Mouse (Mus musculus) WW6 (cell line): ENCODE results near the gene Btaf1.

ENCODE experiments used
- DNase-seq: peaks from one replicate; pipeline ENCODE4 v3.0.0-alpha.2; 2013; ENCODE audit warnings: low read depth, low spot score

The Btaf1 gene

GRCm38 (mm10) chr19:36925671-36926552 lies at the start of gene Btaf1:
Gene Btaf1, plus strand, starts transcription at chr19:36926079.
- peak; percentile 82 for DNase-seq

DNA sequence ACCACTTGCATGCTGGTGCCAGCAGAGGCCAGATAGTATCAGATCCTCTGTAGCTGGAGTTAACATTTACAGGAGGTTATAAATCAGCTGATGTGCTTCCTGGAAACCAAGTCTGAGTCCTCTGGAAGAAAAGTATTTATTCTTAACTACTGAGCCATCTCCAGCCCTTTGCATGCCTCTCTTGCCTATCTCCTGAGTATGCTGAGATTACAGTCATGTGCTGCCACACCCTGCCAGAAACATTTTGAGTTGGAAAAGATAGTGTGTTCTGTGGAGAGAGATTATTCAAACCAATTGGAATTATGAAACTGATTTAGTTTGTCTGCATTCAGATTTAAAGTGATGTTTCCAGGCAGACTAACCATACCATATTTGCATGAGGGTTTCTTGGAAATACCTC lies 48.5 kb upstream of the Btaf1 start:
- no peak for DNase-seq

DNA sequence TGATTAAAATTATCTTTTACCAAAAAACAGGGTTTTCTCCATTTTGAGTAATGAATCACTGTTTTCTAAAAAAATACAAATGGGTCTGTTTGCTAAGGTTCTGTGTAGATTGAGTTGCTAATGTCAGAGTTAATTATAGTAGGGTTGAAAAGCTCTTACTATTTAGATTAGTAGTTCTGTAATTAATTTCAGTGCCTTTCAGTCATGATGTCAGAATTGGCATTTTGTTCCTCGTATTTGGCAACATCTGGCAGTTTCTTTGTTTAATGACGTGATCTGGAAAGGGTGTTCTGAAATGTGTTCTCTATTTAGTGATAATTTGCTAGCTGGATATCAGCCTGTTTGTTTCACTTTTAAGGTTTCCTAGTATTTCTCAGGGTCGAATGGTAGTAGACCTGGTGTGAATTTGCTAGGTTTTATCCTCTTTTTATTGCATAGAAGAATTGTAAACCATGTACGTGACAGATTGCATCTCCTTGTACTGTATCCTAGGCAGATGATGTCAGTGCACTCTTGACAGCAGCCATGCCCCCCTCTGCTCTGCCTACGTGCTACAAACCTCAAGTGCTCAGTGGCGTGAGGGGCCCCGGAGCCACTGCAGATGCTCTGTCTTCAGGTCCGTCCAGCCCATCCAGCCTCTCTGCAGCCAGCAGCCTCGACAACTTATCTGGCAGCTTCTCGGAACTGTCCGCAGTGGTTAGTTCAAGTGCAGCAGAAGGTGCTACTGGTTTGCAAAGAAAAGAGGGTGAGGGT lies 47.0 kb upstream of the Btaf1 start:
- DNase-seq = no peak

DNA sequence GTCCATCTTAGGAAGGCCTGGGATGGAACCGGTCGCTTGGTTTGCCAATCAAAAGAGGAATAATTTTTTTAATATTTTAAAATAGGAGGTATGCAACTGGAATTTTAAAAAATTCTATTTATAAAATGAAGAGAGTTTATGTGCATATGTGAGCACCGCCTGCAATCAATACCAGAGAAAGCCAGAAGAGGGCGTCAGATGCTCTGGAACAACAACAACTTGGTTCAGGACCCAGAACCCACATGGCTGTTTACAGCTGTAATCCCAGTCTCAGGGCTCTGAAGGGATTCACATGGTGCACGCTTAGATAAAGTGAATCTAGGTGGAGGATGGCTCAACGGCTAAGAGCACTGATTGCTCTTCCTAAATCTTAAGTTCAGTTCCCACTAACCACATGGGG lies 42.8 kb upstream of the Btaf1 start:
- DNase-seq = peak; percentile 31

DNA sequence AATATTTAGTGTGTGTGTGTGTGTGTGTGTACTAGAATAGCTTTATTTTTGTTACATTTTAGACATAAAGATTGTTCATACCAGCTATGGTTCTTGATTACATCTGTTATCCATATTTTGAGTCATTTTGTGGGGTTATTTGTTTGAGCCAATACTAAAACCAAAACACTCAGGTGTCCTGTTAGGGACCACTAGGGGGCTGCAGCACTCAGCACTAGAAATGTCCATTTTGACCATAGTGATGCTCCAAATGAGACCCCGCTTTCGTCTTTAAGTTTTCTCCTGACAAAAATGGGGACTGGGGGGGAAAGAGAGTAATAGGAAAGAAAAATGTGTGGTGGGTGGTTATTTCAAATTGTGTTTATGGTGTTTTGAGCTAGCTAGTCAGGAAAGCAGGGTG lies 39.6 kb upstream of the Btaf1 start:
- DNase-seq = no peak

GRCm38 (mm10) chr19:36887706-36888105 lies 38.2 kb upstream of the Btaf1 start:
- DNase-seq = no peak

DNA sequence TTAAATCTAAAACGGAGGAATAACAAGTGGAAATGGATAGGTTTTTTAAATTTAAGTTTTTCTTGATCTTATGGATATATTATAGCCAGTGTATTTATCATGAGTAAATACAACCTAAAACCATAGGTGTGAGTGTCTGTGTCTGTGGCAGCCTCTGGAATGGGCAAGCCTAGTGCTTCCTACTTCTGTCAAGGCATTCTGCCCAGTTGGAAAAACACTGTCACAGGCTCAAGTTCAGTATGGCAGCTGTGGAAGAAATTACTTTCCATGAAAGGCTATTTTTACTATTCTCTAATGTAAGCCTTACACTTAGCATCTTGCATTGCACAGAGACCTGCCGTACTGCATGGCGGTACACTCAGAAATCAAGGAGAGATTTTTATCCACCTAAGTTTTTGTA lies 34.1 kb upstream of the Btaf1 start:
- DNase-seq = no peak

DNA sequence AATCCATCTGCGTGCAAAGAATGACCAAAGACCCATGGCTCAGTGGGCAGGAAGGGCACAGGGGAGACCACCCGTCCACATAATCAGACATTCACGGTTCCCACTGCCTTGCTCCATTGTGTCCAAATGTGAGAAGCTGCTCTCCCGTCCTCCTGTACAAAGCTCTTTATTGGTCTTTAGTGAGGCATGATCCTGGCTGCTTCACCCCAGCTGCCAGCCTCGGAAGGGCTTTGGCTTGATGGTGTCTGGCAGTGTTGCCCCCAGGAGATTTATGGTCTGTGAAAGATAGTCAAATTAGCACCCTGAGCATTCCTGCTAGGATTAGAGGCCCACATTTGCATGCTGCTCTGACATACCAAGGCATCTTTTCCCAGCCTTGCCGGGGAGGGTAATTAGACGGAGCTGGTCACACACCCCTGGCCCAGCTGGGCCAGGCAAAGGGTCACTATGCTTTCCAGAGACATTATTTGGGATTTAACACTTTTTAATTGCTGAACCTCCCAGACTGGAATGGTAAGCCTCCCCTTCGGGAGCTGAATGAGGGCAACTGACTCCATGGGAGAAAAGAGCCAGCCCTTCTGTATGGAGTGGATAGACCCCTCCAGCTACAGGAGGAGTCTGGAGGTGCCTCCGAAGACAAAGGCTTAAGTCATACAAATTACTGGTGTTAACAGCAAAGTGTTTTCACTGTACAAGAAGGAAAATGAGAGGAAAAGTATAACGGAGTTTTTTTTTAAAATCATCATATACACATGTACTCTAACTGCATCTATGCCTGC lies 28.9 kb upstream of the Btaf1 start:
- no peak for DNase-seq

- DNase-seq = no peak
These were observed 28.1 kb upstream of the Btaf1 start for GRCm38 (mm10) chr19:36897778-36898177.

DNA sequence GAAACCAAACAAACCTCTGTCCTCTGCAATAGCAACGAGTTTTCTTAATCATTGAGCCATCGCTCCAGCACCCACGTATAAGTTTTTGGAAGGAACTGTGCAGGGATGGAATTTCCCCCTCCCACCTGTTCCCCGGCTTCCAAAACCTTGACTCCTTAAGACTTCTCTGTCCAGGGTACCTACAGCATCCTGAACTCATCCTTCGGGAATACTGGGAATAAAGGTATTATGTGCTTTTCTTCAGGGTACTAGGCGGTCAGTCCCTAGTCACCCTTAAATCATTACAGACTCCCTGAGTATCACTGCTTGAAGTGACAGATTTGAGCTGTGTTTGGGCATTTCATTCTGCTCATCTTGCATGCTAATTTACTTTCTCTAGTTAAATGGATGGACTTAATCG lies 22.5 kb upstream of the Btaf1 start:
- DNase-seq = no peak

DNA sequence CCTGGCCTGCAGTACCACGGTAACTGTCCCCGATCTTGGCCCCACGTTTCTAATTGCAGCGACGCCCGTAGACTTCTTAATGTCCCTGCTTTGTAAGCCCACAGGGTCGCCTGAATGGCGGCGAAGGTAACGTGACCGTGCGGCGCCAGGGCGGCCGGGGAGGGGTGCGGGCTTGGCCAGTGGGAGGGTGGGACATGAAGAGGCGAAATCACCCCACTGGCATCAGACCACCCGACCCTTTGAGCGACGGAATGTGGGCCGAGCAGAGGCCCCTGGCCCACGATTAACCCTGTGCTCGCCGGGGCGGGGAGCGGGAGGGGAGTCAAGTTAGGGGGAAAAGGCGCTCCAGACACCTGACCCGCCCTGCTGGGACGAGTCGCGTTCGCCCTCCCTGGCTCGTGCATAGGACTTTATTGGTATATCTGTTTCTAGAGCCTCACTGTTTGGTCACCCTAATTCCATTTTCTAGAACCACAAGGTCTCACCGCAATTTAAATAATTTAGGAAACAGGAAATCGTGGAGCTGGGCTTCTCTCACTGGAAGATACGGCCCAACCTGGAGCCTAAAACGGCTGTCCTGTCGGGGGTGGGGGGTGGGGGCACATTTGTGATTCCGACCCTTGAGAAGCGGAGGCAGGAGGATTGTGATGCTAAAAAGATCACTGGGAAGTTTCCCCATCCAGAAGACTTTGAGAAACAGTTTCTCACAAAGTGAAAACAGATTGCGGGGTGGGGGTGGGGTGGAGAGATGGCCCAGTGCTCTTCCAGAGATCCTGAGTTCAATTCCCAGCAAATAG lies 21.5 kb upstream of the Btaf1 start:
- no peak for DNase-seq

GRCm38 (mm10) chr19:36909150-36909549 lies 16.7 kb upstream of the Btaf1 start:
- no peak for DNase-seq

DNA sequence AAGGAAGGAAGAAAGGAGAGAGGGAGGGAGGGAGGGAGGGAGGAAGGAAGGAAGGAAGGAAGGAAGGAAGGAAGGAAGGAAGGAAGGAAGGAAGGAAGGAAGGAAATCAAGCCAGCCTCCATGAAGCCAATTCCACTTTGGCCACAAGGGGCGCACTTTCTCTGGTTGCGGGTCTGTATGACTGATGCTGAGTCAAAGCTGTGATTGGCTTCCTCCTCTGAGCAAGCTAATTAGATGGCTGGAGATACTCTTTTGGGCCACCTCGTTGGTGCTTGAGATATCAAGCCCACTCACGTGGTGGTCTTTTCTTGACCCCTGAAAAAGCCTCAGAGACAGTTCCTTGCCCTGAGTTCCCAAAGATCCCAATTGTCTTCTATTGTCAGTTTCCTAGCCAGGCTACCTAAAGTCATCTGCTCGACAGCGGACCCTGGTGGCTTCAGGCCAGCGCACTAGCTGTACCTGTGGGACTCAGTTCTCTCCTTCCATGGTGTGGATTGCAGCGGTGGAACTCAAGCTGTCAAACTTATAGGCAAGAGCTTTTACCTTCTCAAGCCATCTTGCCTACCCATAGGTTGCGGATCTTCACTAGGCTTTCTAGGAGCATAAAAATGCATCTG lies 16.1 kb upstream of the Btaf1 start:
- DNase-seq = peak; percentile 65

DNA sequence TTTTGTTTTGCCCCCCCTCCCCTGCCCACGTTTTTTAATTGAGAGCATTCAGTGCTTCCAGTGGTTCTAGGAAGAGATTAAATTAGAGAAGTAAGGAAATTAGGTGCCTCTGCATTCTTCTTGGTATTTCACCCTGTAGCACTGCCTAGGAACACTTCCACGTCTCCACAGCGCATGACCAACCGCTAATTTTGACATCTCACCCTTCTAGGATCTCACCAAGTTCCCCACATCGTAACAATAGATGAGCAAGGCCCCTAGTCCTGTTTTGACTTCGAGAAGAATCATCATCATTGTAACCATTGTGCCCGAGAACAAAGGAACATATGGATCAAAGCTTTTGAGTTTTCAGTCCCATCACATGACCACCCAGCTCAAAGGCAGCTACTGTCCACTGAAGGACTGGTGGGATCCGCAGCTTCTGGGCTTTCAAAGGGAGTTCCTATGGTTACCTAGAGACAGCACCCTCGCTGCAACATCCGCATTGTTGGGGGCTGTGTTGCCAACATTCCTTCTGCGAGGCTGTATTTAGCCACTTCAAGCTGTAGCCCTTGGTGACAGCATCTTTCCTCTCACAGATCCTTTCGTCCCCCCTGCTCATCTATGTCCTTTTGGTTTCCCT lies 15.3 kb upstream of the Btaf1 start:
- DNase-seq = no peak

GRCm38 (mm10) chr19:36913064-36913463 lies 12.8 kb upstream of the Btaf1 start:
- no peak for DNase-seq

DNA sequence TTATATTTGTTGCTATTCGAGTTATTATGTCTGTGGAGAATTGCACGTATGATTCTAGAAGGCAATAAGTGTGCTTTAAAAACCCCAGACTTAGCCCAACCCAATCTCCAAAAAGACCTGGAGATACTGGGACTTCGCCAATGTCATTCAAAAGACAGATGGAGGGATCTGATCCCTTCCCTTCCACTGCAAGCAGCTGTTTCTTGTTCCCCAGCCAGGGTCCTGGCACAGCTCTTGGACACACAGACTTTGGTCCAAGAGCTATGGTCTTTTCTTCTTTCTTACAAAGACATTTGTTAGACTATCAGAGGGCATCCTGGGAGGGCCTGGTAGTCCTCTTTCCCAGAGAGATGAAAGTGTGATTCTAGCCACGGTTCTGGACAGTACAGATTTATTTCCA lies 9.7 kb upstream of the Btaf1 start:
- DNase-seq = no peak

DNA sequence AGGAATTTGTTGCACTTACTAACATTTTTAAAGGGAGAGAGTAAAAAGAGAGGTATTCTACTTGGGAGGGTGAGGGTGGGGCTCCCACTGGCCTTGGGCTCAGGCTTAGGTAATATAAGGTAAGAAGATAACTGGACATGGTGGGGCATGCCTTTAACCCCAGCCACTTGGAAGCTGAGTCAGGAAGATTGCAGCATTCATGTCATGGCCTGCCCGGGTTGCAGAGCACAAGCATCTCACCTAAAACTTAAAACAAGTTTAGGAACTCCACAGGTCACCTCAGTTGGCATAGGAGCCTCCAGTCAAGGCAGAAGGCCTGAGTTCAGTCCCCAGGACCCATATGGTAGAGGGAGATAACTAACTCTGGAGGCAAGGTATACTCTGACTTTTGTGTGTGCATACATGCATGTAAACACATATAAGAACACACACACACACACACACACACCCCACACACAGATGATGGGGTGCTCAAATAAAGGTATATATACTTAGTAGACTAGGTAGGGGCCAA lies 8.9 kb upstream of the Btaf1 start:
- DNase-seq = no peak

DNA sequence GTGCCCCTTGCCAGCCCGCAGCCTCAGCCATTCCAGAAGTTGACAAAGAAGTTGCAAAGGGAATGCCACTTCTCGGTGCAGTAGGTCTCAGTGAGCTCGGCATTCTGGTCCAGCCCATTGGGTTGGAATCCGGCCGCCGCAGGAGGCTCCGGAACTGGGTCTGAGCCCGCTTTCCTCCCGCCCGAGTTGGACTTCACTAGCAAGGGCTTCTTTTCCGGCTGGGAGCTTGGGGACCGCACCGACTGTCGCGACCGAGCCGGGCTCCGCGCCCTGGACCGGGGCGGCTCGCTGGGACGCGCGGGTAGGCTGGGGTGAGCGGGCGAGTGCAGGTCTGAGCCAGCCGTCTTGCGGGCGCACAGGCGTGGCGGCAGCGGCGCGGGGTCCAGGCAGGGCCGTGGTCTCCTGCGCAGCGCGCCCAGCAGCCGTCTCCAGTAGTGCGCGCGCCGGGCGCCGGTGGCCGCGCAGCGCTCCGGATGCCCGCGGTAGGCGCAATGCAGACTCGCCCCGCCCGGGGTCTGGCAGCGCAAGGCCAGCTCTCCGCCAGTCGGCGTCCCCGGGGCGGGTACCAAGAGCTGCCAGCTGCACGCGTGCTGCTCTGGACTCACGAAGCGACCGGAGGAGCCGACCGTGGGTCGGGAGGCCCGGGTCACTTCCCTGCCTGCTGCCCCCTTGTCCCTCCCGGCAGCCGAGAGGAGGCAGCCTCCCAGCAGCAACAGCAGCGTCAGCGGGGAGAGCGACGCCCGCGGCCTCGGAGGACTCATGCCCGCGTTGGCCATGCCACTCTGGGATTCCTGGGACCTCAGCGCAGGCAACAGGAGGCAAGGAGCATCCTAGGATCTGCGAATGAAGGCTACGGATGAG lies 7.2 kb upstream of the Btaf1 start:
- DNase-seq = peak; percentile 48

- no peak for DNase-seq
These were observed 6.4 kb upstream of the Btaf1 start, which contains the start of gene Fgfbp3 for GRCm38 (mm10) chr19:36919466-36919865. Gene Fgfbp3, minus strand, starts transcription at chr19:36919615.
